Mouse (Mus musculus): ENCODE results near the gene Retreg2. TPM values are rescaled to one million over a fixed set of nuclear protein-coding genes. Genes with fewer than 3 reads are reported as not detected.

Retreg2 gene
- total RNA-seq, 1 experiment from 2014 or later, result 45.8 TPM

Other genes starting within 250 kb of the Retreg2 start
- not detected in 2 replicates for gene Cryba2, start 249.6 kb upstream of the Retreg2 start, total RNA-seq (2017)
- gene Cfap65, start 207.2 kb upstream of the Retreg2 start, total RNA-seq (2017), result not detected in 2 replicates
- not detected in 2 replicates for gene Ihh, start 191.1 kb upstream of the Retreg2 start, total RNA-seq (2017)
- 2.7 and 6.6 TPM in 2 replicates for gene Nhej1, start 17.6 kb upstream of the Retreg2 start, total RNA-seq (2017)
- not detected in 2 replicates for gene Slc23a3, start 8.9 kb upstream of the Retreg2 start, total RNA-seq (2017)
- 37.0 and 38.3 TPM in 2 replicates for gene Cnppd1, start 67 bp upstream of the Retreg2 start, total RNA-seq (2017)
- gene Zfand2b, start 25.9 kb downstream of the Retreg2 start, total RNA-seq (2017), result 12.7 and 21.8 TPM in 2 replicates
- 17.8 and 22.9 TPM in 2 replicates for gene Abcb6, start 37.6 kb downstream of the Retreg2 start, total RNA-seq (2017)
- gene Ankzf1, start 49.4 kb downstream of the Retreg2 start, total RNA-seq (2017), result 13.1 and 17.3 TPM in 2 replicates
- 6.8 and 8.5 TPM in 2 replicates for gene Atg9a, start 49.4 kb downstream of the Retreg2 start, total RNA-seq (2017)
- gene Glb1l, start 68.0 kb downstream of the Retreg2 start, total RNA-seq (2017), result 7.5 and 13.1 TPM in 2 replicates
- gene Stk16, start 68.1 kb downstream of the Retreg2 start, total RNA-seq (2017), result 60.9 and 92.2 TPM in 2 replicates
- gene Tuba4a, start 77.1 kb downstream of the Retreg2 start, total RNA-seq (2017), result 156 and 186 TPM in 2 replicates
- 1.1 TPM in 1 of 2 replicates, not detected in the other for gene A630095N17Rik, start 89.3 kb downstream of the Retreg2 start, total RNA-seq (2017)
- gene Dnajb2, start 93.6 kb downstream of the Retreg2 start, total RNA-seq (2017), result 5.9 and 9.5 TPM in 2 replicates
- gene Ptprn, start 121.7 kb downstream of the Retreg2 start, total RNA-seq (2017), result 0.14 TPM in 1 of 2 replicates, not detected in the other
- not detected in 2 replicates for gene Resp18, start 135.6 kb downstream of the Retreg2 start, total RNA-seq (2017)
- 28.7 and 37.5 TPM in 2 replicates for gene Dnpep, start 175.2 kb downstream of the Retreg2 start, total RNA-seq (2017)
- gene Des, start 217.6 kb downstream of the Retreg2 start, total RNA-seq (2017), result not detected in 2 replicates
- gene Speg, start 232.5 kb downstream of the Retreg2 start, total RNA-seq (2017), result not detected in 2 replicates